Mouse (Mus musculus) lung, embryonic 15.5 days (tissue): ENCODE measurements around the gene Nme2. TPM values are rescaled to one million over a fixed set of nuclear protein-coding genes. Genes with fewer than 3 reads are reported as not detected.
"Not testable (repeated sequence)": the region's sequence is repeated elsewhere in the genome, so short reads cannot be mapped to it uniquely, and the experiment has no call there.

Experiments used
- ATAC-seq: fragments of 200-750 bp; cut with Nextera tagmentation; 2 replicates; pipeline ENCODE4 v1.8.0; 2017; ENCODE audit warnings: moderate number of reproducible peaks, borderline replicate concordance; ENCODE audit not compliant: low FRiP score, low TSS enrichment; ENCODE audit errors: extremely low read depth
- H3K27ac ChIP-seq: fragments of 300-500 bp; sonication (generic); 2 replicates; pipeline ENCODE4 v1.5.1; 2015; ENCODE audit warnings: moderate library complexity, mild to moderate bottlenecking, inconsistent platforms
- H3K27me3 ChIP-seq: fragments of 300-500 bp; sonication (generic); 2 replicates; pipeline ENCODE4 v1.6.1; 2015; ENCODE audit warnings: inconsistent platforms
- H3K36me3 ChIP-seq: fragments of 300-500 bp; sonication (generic); 2 replicates; pipeline ENCODE4 v1.6.1; 2015; ENCODE audit warnings: inconsistent platforms
- H3K4me1 ChIP-seq: fragments of 300-500 bp; sonication (generic); 2 replicates; pipeline ENCODE4 v1.6.1; 2015; ENCODE audit warnings: inconsistent platforms
- H3K4me2 ChIP-seq: fragments of 300-500 bp; sonication (generic); 2 replicates; pipeline ENCODE4 v1.6.1; 2015; ENCODE audit warnings: inconsistent platforms, mild to moderate bottlenecking, moderate library complexity
- H3K4me3 ChIP-seq: fragments of 300-500 bp; sonication (generic); 2 replicates; pipeline ENCODE4 v1.5.1; 2015; ENCODE audit warnings: mild to moderate bottlenecking, inconsistent platforms
- H3K9ac ChIP-seq: fragments of 300-500 bp; sonication (generic); 2 replicates; pipeline ENCODE4 v1.6.1; 2015; ENCODE audit warnings: inconsistent platforms
- H3K9me3 ChIP-seq: fragments of 300-500 bp; sonication (generic); 2 replicates; pipeline ENCODE4 v1.6.1; 2016; ENCODE audit warnings: inconsistent platforms
- WGBS: fragments of 180-500 bp; shearing (Covaris S2); methylation state at CpG from one replicate; pipeline ENCODE4 v1.1.7; 2015; 5-methylcytosine and 5-hydroxymethylcytosine counted together
- polyA plus RNA-seq: library from polyadenylated mRNA; unstranded; fragments of >200 nt; fragmentation: Nextera tagmentation; extraction: Ambion mirVana; gene quantifications from 2 replicates; pipeline ENCODE4 v1.2.1, GENCODE M21; 2015

Nme2 gene
- polyA plus RNA-seq, 1 experiment from 2014 or later, result 258 TPM

- H3K27me3 ChIP-seq, H3K4me3 ChIP-seq, H3K9me3 ChIP-seq, H3K9ac ChIP-seq, H3K4me1 ChIP-seq, H3K27ac ChIP-seq, H3K4me2 ChIP-seq, ATAC-seq: not testable (repeated sequence)
- H3K36me3 ChIP-seq, result peaks cover 50% of the 10 kb centered on the region
- 86% methylated on average over 2 of the region's 2 CpGs for WGBS
Observed at GRCm38 (mm10) chr11:93915019-93915418, 41.0 kb downstream of the Nme2 start.

GRCm38 (mm10) chr11:93911603-93912002 is 44.5 kb downstream of the Nme2 start:
- H3K4me2 ChIP-seq, result no peak overlapping the region
- H3K4me3 ChIP-seq, result no peak overlapping the region
- H3K36me3 ChIP-seq, result peaks cover 51% of the 10 kb centered on the region
- H3K4me1 ChIP-seq, result no peaks in the 10 kb centered on the region
- no peak overlapping the region for H3K9ac ChIP-seq
- H3K9me3 ChIP-seq, result no peaks in the 10 kb centered on the region
- H3K27ac ChIP-seq, result no peak overlapping the region
- no peak for ATAC-seq
- WGBS, result 86% methylated on average over 3 of the region's 3 CpGs
- H3K27me3 ChIP-seq, result no peaks in the 10 kb centered on the region

- WGBS, result 86% methylated on average over 9 of the region's 9 CpGs
- H3K27me3 ChIP-seq, result no peaks in the 10 kb centered on the region
- H3K36me3 ChIP-seq, result peaks cover 55% of the 10 kb centered on the region
Observed at GRCm38 (mm10) chr11:93908829-93909228, 47.2 kb downstream of the Nme2 start.

GRCm38 (mm10) chr11:93907839-93908238 is 48.2 kb downstream of the Nme2 start:
- no peak overlapping the region for H3K27ac ChIP-seq
- no peak overlapping the region for H3K4me3 ChIP-seq
- H3K27me3 ChIP-seq, result no peaks in the 10 kb centered on the region
- peaks cover 50% of the 10 kb centered on the region for H3K36me3 ChIP-seq
- WGBS, result 72% methylated on average over 3 of the region's 3 CpGs
- no peak for ATAC-seq
- H3K4me1 ChIP-seq, result no peaks in the 10 kb centered on the region
- H3K9ac ChIP-seq, result no peak overlapping the region
- no peaks in the 10 kb centered on the region for H3K9me3 ChIP-seq
- H3K4me2 ChIP-seq, result no peak overlapping the region

More at GRCm38 (mm10) chr11:93908829-93909228, 47.2 kb downstream of the Nme2 start:
- Histone ChIP-seq H3K27ac (no peak overlapping the region), H3K4me1 (no peaks in the 10 kb centered on the region), H3K4me2 (no peak overlapping the region), H3K9me3 (no peaks in the 10 kb centered on the region), H3K4me3 (no peak overlapping the region), H3K9ac (no peak overlapping the region)
- ATAC-seq, result no peak

GRCm38 (mm10) chr11:93906834-93907233 is 49.2 kb downstream of the Nme2 start:
- Histone ChIP-seq H3K9ac (no peak overlapping the region), H3K4me1 (no peaks in the 10 kb centered on the region), H3K4me2 (no peak overlapping the region), H3K9me3 (no peaks in the 10 kb centered on the region), H3K27ac (no peak overlapping the region), H3K36me3 (peaks cover 49% of the 10 kb centered on the region), H3K27me3 (no peaks in the 10 kb centered on the region), H3K4me3 (no peak overlapping the region)
- 77% methylated on average over 4 of the region's 4 CpGs for WGBS
- no peak for ATAC-seq

Other genes starting within 250 kb of the Nme2 start
- gene Utp18, start 70.5 kb downstream of the Nme2 start, polyA plus RNA-seq, result 22.7 and 25.2 TPM in 2 replicates
- gene Mbtd1, start 70.4 kb downstream of the Nme2 start, polyA plus RNA-seq, result 26.4 and 28.8 TPM in 2 replicates
- gene Gm20390, start 12.0 kb upstream of the Nme2 start, polyA plus RNA-seq, result 379 and 404 TPM in 2 replicates
- gene Nme1, start 12.3 kb upstream of the Nme2 start, polyA plus RNA-seq, result 123 and 129 TPM in 2 replicates
- gene Spag9, start 39.8 kb upstream of the Nme2 start, polyA plus RNA-seq, result 37.1 and 39.4 TPM in 2 replicates